Mouse (Mus musculus) ZHBTc4 (cell line): ENCODE results near the gene Aprt.
A peak's percentile ranks its signal among the peaks of the same experiment; 100 is the strongest.

Experiments
- DNase-seq: peaks from one replicate; pipeline ENCODE4 v3.0.0-alpha.2; 2011; ENCODE audit warnings: low read depth, low spot score

Aprt gene

DNA sequence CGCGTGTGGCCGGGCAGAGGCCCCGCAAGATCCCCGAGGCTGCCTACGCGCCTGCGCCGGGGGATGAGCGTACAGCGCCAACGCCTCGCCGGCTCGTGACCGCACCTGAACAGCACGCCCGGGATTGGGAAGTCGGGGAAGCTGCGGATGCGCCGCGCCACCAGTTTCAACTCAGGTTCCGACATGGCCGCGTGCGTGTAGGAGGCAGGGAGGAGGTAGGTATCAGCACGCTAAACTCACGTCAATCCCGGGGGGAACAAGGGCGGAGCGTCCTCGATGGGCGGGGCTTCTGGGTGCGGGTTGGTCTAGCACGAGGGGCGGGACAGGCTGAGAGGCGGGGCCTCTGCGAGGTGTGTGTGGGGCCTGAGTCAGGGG is at the start of gene Aprt:
Aprt (minus strand) TSS at position 262 of the 375 bp plus-strand sequence.
- DNase-seq: peak; percentile 98

DNA sequence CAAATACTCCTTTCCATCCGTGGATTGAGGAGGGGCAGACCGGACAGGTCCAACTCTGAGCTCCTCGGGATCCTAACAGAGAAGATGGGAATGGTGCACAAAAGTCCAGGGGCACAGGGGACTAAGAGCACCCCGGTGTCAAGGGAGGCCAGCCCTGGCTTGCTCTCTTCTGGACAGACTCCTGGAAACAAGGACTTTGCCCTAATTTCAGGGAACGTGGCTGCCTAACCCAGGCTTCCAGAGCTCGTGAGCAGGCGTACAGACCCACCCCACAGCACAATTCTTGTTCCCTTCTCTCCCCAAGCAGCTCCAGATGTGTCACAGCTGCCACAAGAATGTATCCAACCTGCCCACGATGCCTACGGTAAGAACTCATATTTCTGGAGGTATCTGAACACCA is 49.1 kb upstream of the Aprt start:
- no peak for DNase-seq

DNA sequence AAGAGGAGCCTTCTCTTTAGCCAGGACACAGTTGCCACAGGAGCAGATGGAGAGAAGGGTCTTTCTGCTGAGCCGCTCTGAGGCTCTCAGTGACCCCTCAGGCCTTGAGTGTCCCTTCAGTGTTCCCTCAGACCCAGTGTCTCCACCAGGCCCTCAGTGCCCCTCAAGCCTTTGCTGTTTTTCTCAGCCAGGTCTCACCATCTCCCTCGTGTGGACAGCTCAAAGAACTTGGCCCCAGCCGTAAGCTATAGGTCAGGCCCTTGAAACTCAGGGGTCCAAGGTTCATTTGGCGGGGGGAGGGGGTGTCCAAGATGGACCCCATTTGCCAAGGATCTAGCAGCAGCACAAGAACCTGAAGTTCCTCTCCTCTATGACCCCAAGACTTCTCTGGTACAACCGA is 47.9 kb upstream of the Aprt start:
- DNase-seq: no peak

DNA sequence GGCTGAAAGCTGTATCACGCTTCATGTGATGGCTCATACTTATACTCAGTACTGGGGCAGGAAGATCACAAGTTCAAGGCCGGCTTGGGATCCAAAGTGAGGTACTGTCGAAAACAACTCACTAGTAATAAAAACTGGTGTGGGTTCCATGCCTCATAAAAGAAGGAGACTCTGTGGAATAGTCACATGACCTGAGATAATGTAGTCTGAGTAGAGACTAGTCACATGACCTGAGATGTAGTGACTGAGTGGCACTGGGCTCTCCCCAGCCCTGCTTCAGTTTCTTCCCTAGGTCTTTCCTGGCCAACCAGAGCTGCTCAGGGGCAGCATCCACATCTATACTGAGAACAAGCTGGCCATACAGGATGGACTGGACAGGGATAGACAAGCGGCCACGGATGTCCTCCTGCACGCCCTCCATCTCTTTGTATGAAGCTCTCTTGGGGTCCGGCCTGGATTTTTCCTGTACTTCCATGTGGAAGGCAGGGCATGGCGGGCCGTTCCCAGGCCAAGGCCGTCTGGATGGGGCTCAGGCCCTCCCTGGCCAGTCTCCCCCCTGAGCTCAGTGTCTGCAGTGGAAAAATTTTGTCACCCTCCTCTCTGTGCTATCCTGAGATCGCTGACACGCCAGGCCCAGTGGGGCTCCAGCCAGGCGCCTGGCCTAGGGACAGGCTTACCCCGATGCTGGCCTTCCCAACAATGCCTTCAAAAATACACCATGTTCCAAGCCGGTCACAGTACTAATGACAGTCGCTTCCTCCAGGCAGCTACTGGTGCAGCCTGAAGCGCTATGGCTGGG is 47.3 kb upstream of the Aprt start:
- no peak for DNase-seq

DNA sequence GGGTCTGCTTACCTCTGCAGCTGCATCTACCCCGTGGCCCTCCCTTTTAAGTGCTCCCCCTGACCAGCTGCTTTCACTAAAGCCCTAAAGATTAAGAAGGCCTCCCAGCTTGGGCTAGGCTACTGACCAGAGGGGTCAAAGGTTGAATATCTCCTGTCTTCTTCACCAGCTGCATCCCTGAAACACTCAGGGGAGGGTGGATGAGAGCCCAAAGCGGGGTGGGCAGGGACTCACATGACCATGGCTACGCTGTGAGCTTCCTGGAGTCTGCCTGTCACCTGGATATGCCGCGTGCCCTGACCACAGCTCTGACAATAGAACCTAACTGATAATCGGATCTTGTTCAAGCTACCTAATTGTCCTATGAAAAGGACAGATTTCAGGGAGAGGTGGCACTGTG is 46.0 kb upstream of the Aprt start, which contains the start of gene Pabpn1l:
Pabpn1l (minus strand) TSS at position 13 of the 400 bp plus-strand sequence.
- DNase-seq: no peak

DNA sequence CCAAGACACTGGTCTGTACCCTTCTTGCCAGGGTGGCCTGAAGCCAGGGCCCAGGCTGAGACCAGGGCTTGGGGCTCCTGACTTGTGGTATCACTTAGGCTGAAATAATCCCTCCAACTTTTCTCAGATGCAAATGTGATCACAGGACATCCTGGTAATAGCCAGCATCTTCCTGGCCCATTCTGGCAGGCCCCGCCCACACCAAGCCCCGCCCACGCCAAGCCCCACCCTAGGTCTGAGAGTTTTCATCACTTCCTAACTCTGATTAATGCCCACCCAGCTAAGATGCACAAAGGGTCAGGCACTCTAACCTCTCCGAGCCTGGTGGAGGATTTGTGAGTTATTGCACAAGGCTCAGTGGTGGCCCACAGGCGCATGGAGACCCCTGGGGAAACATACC is 43.7 kb upstream of the Aprt start:
- DNase-seq: no peak

DNA sequence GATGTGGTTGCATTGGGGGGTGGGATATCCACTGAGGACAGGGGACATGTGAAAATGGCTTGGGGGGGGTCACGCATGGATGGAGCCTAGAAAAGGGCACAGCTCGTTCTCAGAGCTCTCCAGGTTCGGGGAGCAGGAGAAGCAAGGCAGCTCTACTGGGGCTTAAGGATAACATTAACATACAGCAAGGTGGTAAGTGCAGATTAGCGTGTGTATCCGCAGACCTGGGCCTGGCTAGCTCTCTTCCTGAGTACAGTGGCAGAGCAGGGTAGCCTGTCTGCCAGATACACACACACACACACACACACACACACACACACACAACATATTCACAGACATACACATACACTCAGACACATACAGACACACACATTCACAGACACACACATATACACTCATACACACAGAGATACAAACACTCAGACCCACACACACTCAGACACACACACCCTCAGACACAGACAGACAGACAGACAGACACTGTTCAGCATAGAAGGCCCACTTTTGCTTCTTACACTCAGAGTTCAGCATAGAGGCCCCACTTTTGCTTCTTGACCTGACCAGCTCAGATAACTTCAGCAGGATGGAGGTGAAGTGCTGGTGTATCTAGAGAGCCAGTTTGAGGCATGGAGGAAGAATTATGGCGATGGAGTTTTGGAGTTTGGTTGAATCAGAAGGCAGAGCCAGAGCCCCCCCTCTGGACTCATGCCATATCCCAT is 42.1 kb upstream of the Aprt start:
- no peak for DNase-seq

DNA sequence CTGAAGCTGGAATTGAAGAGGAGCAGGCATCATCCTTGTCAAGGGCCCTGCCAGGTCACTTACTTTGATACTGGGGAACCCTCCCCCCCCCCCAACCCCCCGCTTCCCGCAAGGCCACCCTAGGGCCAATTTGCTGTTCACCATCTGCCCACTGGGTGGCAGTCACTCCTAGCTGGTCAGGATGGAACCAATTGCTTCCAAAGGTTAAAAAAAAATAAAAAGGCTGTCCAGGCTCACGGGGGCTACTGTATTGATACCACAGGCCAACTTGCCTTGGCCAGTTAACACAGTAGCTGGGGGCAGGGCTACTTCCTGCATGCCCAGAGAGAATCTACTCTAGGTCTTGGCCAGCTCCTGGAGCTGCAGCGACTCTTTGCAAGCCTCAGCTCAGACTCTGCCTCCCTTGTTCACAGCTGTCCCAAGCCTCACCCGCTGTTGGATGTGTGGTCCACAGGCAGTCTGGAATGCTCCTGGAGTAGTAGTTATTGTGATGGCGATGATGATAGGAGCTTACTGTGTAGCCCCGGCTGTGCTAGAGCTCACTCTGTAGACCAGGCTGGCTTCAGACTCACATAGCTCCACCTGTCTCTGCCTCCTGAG is 41.3 kb upstream of the Aprt start:
- DNase-seq: peak; percentile 58

DNA sequence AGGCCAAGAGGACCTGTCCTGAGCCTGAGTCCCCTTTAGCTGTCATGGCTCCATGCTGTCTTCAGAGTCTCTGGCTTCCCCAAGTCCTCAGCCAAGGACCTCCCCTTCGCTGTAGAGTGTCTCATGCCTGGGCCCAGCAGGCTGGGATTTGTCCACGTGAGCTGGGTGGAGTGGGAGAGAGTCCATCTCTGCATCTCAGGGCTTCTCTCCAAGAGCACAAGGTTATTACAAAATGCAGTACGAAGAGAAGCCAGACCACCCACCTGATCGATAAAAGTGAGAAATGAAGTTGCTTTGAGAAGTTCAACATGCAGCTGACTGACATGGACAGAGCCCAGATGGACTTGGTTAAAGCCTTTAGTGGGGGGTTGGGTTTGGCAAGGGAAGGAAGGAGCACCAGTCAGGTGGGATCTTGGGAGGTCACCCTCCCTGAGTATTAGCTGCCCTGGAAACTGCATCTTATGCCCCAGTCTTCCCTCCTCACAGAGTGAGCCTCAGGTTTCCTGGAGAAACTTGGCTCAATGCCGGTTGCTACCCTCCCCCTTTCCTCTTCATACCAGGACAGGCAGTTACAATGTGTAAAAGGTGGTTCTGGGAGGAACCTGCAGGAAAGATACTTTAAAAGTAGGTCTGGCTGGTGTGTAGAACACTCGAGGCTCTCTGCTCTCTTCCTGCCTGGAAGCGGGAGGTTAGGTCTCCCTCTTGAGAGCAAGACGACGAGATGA is 39.6 kb upstream of the Aprt start:
- DNase-seq: no peak

DNA sequence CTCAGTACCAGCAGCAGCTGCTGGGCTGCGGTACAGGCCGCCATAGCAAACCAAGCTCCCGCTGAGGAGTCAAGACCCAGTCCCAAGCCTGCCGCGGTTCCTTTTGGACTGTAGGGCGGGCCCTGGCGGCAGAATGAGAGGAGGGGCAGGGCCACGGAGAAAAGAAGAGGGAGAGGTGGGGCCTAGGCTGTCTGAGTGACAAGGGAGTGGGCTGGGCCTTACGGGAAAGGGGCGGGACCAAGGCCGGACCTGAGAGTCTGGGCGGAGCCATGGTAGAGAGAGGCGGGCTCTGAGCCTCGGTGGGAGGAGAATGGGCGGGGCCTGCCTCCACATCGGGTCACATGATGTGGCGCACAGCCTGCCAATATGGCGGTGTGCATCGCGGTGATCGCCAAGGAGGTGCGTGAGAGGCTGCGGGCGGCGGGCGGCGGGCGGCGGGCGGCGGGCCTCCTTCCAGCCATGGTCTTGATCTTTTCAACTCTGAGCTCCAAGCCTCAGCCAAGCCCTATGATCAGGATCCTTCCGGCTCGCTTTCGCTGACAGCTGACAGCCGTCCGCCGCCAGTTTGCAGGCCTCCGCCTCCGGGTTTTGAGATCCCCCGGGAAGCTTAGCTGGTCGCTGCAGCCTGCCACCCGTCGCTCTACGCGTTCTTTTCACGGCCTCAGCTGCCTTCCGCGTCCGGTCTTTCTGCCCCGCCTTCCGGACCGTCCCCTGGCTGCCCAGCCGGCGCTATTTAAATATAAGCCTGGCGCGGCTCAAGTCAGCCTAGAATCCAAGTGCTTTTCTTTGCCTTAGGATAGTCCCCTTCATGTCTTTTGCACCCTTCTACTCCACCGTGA is 34.8 kb upstream of the Aprt start, which contains the start of the genes Galns and Trappc2l:
Galns (minus strand) TSS at position 169 of the 839 bp plus-strand sequence.
Trappc2l (plus strand) TSS at position 346 of the 839 bp plus-strand sequence.
- DNase-seq: peak; percentile 98

DNA sequence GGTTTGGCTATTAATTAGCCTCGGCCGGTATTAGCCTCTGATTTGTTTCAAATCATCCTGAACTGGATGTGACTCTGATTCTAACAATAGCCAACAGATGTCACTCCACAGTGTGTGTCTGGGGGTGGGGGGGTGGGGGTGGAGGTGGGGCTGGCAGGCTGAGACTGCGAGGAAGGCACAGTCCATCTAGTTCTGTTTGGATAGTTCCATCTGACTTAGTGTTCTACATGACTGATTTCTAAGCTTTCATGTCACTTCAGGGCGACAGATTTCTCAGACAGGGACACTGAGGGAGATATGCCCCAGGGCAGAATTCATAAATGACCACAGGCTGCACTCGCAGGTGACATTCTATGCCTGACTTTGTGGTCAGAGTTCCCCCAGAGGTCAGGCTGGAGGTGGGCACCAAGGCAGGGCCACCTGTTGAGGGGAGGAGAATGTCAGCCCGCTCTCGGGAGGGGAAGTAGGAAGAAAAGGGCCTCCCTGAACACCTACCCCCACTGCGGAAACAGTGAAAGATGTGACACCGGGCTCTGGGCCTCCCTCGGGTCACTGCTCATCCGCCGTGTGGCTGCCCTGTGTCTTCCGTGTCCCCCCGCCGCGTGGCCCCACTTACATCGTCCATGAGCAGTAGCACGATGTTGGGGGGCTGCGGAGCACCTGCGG is 34.0 kb upstream of the Aprt start:
- DNase-seq: no peak

DNA sequence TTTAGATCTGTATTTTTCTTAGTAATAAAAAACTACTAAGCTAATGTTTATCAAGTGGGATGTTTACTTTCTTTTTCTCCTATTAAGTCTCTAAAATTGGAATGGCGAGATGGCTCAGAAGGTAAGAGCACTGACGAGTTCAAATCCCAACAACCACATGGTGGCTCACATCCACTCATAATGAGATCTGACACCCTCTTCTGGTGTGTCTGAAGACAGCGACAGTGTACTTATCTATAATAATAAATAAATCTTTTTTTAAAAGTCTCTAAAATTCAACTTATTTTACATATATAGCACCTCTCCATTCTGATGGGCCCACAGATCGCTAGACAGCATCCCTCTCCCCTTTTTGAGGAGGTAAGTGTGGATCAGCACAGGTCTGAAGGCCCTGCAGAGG is 33.5 kb upstream of the Aprt start:
- DNase-seq: no peak

DNA sequence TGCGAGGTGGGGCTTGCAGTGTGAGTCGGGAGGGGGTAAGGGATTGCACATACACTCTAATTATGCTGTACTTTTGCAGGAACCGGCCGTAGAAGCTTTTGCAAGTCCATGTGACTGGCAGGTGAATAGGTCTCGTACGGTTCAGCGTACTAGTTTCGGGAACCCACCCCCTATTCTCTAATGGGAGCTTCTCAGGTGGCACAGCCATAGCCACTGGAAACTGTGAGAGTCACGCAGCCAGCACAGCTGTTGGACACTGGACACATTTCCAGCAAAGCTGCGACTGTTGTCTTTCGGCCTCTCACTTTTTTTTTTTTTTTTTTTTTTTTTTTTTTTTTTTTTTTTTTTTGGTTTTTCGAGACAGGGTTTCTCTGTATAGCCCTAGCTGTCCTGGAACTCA is 30.1 kb upstream of the Aprt start:
- no peak for DNase-seq

DNA sequence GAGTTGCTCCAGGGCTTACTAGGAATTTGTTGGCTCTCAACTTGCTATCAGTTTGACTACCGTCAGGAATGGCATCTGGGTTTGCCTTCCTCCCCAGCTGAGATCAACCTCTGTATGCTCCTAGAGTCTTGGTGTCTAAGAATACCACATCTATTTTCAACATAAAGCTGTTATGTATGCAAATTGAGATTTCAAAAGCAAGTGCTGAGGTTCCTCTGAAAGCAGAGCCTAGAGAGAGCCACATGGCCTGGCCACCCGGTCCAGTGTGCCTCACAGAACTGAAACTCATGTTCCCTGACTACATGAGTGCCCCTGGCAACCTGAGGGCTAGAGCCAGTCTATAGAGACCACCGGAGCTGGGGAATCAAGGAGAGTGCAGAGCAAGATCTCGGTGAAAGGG is 28.7 kb upstream of the Aprt start:
- DNase-seq: no peak

DNA sequence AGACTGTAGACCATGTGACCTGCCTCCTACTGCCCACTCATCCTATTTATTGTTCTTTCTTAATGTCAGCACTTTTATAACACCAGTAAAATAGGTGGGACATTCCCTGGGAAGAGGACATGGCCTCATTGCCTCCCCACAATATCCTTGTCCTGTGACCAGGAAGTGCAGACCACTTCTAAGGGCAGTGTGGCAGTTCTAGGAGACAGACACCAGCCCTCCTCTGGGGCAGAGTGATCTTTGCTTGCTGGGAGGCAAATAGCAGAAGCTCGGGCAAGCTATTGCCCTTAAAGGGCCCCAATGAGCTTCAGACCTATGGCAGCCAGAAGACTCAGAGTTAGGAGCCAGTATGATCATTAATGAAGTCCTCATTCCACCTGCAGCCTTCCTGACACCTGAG is 27.9 kb upstream of the Aprt start:
- no peak for DNase-seq

DNA sequence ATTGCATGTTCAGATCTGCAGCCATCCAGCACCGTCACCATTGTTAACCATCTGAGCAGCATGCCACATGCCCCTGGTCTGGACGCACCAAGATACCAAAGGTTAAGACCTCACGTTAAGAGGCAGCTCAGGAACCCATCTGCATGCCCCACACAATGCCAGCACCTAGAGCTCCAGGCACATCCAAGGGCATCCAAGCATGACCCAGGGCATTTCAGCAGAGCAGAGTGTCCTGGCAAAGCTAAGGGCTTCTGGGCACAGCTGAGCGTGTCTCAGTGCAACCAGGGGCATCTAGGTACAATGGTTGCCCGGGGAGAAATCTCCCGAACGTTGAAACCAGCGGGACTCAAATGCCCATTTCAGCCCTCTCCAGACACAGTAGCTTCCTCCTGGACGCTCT is 24.0 kb upstream of the Aprt start:
- DNase-seq: no peak

DNA sequence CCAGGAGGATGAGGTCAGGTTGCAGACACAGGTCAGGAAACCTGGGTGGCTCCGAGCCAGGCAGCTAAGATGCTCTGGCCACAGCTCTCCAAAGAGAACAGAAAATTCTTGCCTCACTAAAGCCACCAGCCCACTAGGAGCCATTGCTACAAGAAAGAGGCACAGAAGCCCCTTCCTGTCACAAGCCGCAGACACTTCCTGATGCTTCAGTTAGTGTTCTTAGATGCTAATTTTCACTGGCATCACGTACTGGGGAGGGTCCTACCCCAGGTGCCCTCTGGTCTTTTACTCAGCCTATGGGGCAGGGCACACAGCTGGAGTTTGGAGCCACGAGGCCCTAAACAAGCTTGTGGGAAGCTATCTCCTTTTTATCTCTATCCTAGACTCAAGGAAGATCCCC is 19.3 kb upstream of the Aprt start:
- DNase-seq: no peak

DNA sequence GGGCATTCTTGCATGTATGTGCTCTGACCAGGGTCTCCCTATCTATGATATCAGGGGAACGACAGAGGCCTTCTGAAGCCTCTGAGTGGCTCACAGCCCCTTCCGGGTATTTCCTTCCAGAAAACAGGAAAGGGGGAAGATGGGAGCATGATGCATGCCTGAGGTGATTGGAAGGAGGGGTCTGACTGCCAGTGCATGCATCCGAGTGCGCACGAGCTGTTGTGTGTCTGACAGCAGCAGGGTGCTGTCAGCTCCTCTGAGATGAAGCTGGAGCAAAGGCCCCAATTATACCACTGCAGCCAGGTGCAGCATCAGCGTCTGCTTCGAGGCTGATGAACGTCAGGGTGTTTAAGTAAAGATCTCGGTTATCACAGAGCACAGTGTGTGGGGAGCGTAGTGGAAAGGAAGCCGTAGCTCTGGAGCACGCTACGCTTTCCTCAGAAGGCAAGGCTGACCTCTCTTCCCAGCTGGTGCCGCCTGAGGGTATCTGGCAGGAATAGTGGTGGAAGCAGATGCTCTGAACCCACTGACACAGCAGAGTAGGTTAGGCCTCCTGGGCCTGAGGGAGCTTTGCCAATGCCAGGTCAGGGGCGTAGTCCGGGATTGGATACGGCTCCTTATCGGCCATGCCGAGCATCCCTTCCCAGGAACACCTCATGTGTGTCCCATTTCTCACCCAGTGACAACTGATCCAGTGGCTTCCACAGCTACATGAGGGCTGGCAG is 17.2 kb upstream of the Aprt start:
- DNase-seq: no peak

DNA sequence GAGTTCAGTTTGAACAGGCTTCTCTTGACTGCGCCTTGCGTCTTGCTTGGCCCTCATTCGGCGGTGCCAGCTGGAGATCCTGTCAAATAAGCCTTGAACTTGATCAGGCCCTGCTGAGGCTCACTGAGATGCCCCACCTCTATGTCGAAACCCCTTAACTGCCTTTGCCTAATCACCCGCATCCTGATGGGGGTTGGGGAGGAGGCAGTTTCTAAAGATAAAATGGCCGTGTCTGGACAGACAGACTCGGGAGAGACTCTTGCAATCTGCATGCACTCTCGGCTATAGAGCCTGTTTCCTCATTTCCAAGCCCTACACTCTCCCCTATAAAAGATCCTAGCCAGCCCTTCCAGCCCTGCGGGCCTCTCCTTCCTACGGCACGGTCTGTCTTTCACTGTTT is 16.5 kb upstream of the Aprt start:
- no peak for DNase-seq

DNA sequence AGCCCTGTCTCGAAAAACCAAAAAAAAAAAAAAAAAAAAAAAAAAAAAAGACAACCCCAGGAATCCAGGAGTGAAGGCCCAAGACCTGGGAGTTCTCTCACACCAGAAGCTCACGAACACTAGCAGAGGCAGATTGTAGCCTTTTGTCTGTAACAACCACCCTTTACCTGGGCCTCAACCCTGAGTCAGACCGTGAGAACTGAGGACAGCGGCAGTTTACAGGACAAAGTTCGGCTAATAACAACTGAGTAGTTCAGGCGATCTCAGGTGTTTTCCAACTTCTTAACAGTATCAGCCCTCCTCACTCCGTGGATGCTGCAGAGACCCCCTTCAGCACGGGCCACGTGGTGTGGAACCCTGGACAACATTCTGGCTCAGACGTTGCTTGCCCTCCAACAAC is 10.0 kb upstream of the Aprt start:
- no peak for DNase-seq
